Mouse (Mus musculus) adrenal gland, postnatal 36 days (tissue): ENCODE data around the gene Lipe. TPM values are rescaled to one million over a fixed set of nuclear protein-coding genes. Genes with fewer than 3 reads are reported as not detected.

Experiments
- DNase-seq, 2 experiments: peaks; one replicate each; pipeline ENCODE4 v3.0.0; 2021; ENCODE audit warnings: mixed read lengths in 1 of 2
- total RNA-seq, 2 experiments: library from RNA; stranded (reverse); gene quantifications; 2 replicates each; pipeline ENCODE4 v1.2.3; 2021

Gene Lipe
- total RNA-seq, 2 experiments from 2014 or later: 342 to 355 TPM

DNA sequence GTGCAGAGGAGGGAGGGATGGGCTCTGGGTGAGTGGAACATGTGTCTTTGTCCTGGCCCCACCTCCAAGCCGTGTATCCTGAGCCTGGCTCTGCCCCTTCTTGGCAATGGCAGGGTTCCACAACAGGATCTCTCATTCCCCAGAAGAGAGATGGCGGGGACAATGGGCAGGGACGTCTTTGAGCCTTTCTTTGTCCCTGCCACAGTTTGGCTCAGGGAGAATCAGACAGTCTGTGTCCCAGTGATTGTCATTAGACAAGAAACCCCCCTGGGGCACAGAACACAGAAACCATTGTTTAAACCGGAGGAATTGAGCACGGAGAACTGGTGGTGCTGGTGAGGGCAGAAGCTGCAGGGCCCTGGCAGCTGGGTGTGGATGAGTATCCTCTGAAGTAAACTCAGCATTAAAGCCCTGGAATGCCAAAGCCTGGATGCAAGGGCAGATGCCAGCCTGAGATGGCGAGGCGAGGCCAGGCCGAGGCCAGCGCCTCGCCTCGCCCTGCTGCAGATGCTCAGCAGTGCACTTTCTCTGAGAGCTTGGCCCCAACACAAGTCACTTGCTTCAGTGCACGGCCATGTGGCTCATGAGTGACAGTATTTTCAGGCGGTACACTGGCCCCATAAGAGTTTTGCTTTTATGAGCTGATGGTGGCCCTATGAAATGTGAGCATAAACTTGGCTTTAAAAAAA, 32.4 kb downstream of the Lipe start:
- no peak for DNase-seq

DNA sequence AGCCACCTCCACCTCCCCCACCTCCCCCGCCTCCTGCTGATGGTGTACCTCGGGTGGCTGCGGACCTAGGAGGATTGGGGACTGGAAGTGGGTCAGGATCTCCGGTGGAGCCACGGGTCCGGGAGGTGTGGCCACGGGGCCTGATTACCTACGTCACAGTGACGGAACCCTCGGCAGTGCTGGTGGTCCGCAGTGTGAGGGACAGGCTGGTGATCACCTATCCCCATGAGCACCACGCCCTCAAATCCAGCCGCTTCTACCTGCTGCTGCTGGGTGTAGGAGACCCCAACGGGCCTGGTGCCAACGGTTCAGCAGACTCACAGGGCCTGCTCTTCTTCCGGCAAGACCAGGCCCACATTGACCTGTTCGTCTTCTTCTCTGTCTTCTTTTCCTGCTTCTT, 34.9 kb downstream of the Lipe start:
- DNase-seq: no peak

DNA sequence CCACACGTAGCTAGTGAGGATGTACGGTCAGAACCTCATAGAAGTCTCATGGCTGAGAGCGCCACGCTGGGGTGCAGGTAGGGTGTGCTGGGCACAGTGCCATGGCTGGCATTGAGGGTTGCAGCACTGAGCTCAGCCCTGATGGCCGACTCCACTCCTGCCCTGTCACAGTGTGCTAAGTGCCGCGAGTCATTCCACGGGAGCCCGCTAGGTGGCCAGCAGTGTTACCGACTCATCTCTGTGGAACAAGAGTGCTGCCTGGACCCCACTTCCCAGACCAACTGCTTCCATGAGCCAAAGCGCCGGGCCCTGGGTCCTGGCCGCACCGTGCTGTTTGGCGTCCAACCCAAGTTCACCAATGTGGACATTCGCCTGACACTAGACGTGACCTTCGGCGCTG, 35.4 kb downstream of the Lipe start:
- peak; percentile 65 to 68 for DNase-seq

DNA sequence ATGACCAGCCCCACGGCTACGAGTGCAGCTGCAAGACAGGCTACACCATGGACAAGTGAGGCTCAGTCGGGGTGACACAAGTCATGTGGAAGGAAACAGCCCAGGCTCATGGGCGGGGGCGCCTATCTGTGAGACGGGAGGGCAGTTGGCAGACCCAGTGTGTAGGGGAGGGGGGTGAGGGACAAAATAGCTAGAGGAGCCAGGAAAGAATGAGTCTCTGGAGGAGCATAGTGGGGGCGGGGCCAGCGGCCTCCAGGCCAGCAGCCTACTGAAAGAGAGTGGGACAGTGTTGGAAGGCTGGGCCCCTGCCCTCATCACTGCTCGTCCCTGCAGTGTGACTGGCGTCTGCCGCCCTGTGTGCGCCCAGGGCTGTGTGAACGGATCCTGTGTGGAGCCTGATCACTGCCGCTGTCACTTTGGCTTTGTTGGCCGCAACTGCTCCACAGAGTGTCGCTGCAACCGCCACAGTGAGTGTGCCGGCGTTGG, 39.7 kb downstream of the Lipe start:
- no peak for DNase-seq

DNA sequence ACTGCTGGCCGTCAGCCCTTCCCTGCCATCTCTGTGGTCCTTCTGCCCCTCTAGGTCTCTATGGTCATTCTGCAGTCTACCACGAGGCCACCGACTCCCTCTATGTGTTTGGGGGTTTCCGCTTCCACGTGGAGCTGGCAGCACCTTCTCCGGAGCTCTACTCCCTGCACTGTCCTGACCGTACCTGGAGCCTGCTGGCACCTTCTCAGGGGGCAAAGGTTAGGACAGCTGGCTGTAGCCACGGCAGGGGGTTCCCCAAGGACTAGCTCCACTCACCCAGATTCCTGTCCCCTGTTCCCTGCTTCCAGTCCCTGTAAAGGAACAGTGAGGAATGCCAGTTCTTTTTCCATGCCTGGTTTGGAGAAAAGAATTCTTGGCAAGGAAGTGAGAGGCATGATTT, 49.6 kb downstream of the Lipe start:
- no peak for DNase-seq

DNA sequence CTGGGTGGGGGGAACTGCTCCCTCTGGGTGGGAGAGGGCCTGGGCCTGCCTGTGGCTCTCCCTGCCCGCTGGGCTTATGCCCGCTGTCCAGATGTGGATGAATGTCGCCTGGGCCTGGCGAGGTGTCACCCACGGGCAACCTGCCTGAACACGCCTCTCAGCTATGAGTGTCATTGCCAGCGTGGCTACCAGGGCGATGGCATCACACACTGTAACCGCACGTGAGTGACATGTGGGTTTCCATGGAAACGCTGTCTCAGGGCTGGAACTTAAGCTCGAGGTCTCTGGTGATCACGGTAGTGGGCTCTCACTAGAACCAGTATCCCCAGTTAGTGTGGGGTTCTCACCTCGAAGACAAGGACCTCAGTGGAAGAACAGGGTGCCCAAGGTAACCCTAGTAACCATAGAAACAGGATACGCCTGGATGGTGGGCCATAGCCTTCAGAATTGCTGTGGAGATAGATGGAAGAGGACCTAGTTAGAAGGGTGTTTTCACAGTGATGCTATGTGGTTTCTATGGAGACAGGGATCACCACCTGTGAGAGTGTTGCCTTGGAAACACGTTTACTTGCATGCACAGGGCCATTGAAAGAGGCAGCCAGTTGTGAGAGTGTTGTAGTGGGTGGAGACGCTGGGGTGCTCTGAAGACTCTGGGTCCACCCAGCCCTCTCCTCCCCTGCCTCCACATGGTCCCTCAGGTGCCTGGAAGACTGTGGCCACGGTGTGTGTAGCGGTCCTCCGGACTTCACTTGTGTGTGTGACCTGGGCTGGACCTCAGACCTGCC, 57.3 kb downstream of the Lipe start:
- DNase-seq: no peak

DNA sequence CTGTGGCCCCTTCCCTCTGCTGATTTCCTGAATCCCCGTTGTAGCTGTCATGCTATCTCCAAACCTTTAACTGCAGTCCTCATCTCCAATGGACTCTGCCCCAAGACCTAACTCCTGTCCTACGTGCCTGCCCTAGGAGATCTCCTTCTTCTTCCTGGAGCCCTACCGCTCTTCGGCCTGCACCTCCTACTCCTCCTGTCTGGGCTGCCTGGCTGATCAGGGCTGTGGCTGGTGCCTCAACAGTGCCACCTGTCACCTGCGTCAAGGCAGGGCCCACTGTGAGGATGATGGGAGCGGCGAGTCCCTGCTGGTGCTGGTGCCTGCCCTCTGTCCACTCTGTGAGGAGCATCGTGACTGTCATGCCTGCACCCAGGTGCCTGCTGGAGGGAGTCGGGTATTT, 59.2 kb downstream of the Lipe start:
- DNase-seq: no peak

DNA sequence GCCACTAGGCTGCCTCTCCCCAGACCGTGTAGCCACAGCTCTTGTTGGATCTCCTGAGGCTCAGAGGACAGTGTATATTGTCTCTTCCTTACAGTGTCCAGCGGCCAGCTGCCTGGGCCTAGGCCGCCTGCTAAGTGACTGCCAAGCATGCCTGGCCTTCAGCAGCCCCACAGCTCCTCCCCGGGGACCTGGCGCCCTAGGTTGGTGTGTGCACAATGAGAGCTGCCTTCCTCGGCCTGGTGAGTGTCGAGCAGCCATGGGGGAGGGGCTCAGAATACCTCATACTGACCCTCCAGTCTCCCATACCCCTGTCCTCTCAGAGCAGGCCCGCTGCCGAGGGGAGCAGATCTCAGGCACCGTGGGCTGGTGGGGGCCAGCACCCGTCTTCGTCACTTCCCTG, 64.0 kb downstream of the Lipe start:
- peak in 1 of 2 experiments; percentile 18 for DNase-seq

DNA sequence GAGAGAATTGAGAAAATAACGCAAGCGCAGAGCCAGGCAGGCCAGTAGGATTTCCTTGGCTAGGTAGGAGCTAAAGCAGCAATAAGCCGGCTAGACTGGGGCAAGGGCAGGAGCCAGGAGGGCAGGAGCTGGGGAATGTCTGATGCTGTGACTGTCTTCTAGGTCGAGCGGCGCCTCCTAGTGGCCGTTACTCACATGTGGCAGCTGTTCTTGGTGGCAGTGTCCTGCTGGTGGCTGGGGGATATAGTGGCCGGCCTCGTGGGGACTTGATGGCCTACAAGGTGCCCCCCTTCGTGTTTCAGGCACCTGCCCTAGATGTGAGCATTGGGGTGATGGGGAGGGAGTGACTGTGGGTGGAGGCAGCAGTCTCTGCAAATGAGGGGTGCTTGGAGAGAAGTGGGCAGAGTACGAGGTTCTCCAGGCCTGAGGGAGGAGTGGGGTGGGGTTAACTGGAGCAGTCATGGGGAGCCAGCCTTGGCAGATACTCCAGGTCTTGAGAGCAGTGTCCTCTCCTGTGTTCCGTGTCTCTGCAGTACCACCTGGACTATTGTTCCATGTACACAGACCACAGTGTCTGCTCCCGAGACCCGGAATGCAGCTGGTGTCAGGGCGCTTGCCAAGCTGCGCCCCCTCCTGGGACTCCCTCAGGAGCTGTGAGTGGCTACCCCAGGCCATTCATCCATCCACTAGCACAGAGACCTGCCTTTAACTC, 64.8 kb downstream of the Lipe start:
- peak; percentile 77 to 80 for DNase-seq

Other genes starting within 250 kb of the Lipe start
- gene Pou2f2, start 219.0 kb downstream of the Lipe start, total RNA-seq: 1 to 10 TPM in 1 of 2 experiments, under 1 TPM in 1; 0.86 to 1.3 TPM
- gene Dedd2, start 178.1 kb downstream of the Lipe start, total RNA-seq: 10 to 100 TPM; 16.7 to 17.7 TPM
- 1 to 10 TPM; 9.3 to 9.4 TPM for gene Zfp526, start 177.3 kb downstream of the Lipe start, total RNA-seq
- gene Gsk3a, start 160.9 kb downstream of the Lipe start, total RNA-seq: 10 to 100 TPM; 93.3 to 96.7 TPM
- 10 to 100 TPM; 25.4 to 40.9 TPM for gene Erf, start 147.9 kb downstream of the Lipe start, total RNA-seq
- gene Cic, start 131.0 kb downstream of the Lipe start, total RNA-seq: 100 to 1,000 TPM in 1 of 2 experiments, 10 to 100 TPM in 1; 94.8 to 116 TPM
- gene Pafah1b3, start 100.7 kb downstream of the Lipe start, total RNA-seq: 10 to 100 TPM; 32.7 to 34.0 TPM
- not detected for gene Prr19, start 97.3 kb downstream of the Lipe start, total RNA-seq
- 1 to 10 TPM; 1.5 to 1.6 TPM for gene Tmem145, start 92.6 kb downstream of the Lipe start, total RNA-seq
- 10 to 100 TPM; 43.7 to 51.3 TPM for gene Megf8, start 81.5 kb downstream of the Lipe start, total RNA-seq
- gene Cnfn, start 29.0 kb downstream of the Lipe start, total RNA-seq: not detected
- not detected for gene Cxcl17, start 14.2 kb upstream of the Lipe start, total RNA-seq
- 10 to 100 TPM in 1 of 2 experiments, 1 to 10 TPM in 1; 9.6 to 19.9 TPM for gene Ceacam1, start 78.9 kb upstream of the Lipe start, total RNA-seq
- 1 to 10 TPM; 1.4 to 2.4 TPM for gene Ceacam2, start 141.1 kb upstream of the Lipe start, total RNA-seq
- gene Erich4, start 217.2 kb upstream of the Lipe start, total RNA-seq: not detected
- gene Dmac2, start 220.7 kb upstream of the Lipe start, total RNA-seq: 10 to 100 TPM; 22.1 to 25.3 TPM
- gene B3gnt8, start 227.9 kb upstream of the Lipe start, total RNA-seq: 1 to 10 TPM; 1.8 to 2.0 TPM